Mouse (Mus musculus) stomach, embryonic 15.5 days (tissue): ENCODE results near the gene Rnf220. TPM values are rescaled to one million over a fixed set of nuclear protein-coding genes. Genes with fewer than 3 reads are reported as not detected.

Experiments used
- ATAC-seq: fragments of 200-750 bp; cut with Nextera tagmentation; 2 replicates; pipeline ENCODE4 v1.8.0; 2017; ENCODE audit warnings: low read depth, moderate number of reproducible peaks, moderate TSS enrichment; ENCODE audit not compliant: insufficient read depth, low FRiP score
- H3K27ac ChIP-seq: fragments of 300-500 bp; sonication (generic); 2 replicates; pipeline ENCODE4 v1.5.1; 2015; ENCODE audit warnings: mild to moderate bottlenecking, inconsistent platforms
- H3K27me3 ChIP-seq: fragments of 300-500 bp; sonication (generic); replicated peaks from 2 replicates; pipeline ENCODE4 v1.6.1; 2015; ENCODE audit warnings: inconsistent platforms
- H3K36me3 ChIP-seq: fragments of 300-500 bp; sonication (generic); 2 replicates; pipeline ENCODE4 v1.6.1; 2015; ENCODE audit warnings: inconsistent platforms
- H3K4me1 ChIP-seq: fragments of 300-500 bp; sonication (generic); 2 replicates; pipeline ENCODE4 v1.6.1; 2015; ENCODE audit warnings: inconsistent platforms
- H3K4me2 ChIP-seq: fragments of 300-500 bp; sonication (generic); 2 replicates; pipeline ENCODE4 v1.6.1; 2015; ENCODE audit warnings: mild to moderate bottlenecking, inconsistent platforms
- H3K4me3 ChIP-seq: fragments of 300-500 bp; sonication (generic); replicated peaks from 2 replicates; pipeline ENCODE4 v1.5.1; 2015; ENCODE audit warnings: inconsistent platforms
- H3K9ac ChIP-seq: fragments of 300-500 bp; sonication (generic); 2 replicates; pipeline ENCODE4 v1.6.1; 2015; ENCODE audit warnings: inconsistent platforms
- H3K9me3 ChIP-seq: fragments of 300-500 bp; sonication (generic); 2 replicates; pipeline ENCODE4 v1.6.1; 2016; ENCODE audit warnings: inconsistent platforms
- WGBS: fragments of 180-500 bp; shearing (Covaris S2); methylation state at CpG from one replicate; pipeline ENCODE4 v1.1.7; 2015; 5-methylcytosine and 5-hydroxymethylcytosine counted together
- polyA plus RNA-seq: library from polyadenylated mRNA; unstranded; fragments of >200 nt; fragmentation: Nextera tagmentation; extraction: Ambion mirVana; gene quantifications from 2 replicates; pipeline ENCODE4 v1.2.1, GENCODE M21; 2015

The Rnf220 gene
- polyA plus RNA-seq, 1 experiment from 2014 or later: 66.2 TPM

- H3K27me3 ChIP-seq: no peaks in the 10 kb centered on the region
- no peak overlapping the region for H3K9ac ChIP-seq
- no peak overlapping the region for H3K27ac ChIP-seq
- H3K4me1 ChIP-seq: peaks cover 4% of the 10 kb centered on the region; the same call in 1 of the 2 replicates
- WGBS: 30% methylated on average over 22 of the region's 22 CpGs
- ATAC-seq: no peak
- no peak overlapping the region for H3K4me3 ChIP-seq
- H3K9me3 ChIP-seq: no peaks in the 10 kb centered on the region
- H3K4me2 ChIP-seq: peak overlapping the region; percentile 31
- H3K36me3 ChIP-seq: no peaks in the 10 kb centered on the region
These were observed 105.7 kb downstream of the Rnf220 start for GRCm38 (mm10) chr4:117390850-117391795.

GRCm38 (mm10) chr4:117389264-117390054 is 107.4 kb downstream of the Rnf220 start:
- Histone ChIP-seq H3K27ac (no peak overlapping the region), H3K4me3 (no peak overlapping the region), H3K27me3 (no peaks in the 10 kb centered on the region), H3K4me2 (no peak overlapping the region), H3K4me1 (peaks cover 4% of the 10 kb centered on the region; the same call in 1 of the 2 replicates), H3K9me3 (no peaks in the 10 kb centered on the region), H3K36me3 (no peaks in the 10 kb centered on the region), H3K9ac (no peak overlapping the region)
- no peak; the same call in 1 of the 2 replicates for ATAC-seq
- WGBS: 82% methylated on average over 14 of the region's 14 CpGs

GRCm38 (mm10) chr4:117385247-117385646 is 111.6 kb downstream of the Rnf220 start:
- no peak for ATAC-seq
- H3K36me3 ChIP-seq: no peaks in the 10 kb centered on the region
- H3K27me3 ChIP-seq: no peaks in the 10 kb centered on the region
- H3K27ac ChIP-seq: no peak overlapping the region
- no peak overlapping the region for H3K9ac ChIP-seq
- WGBS: 82% methylated on average over 1 of the region's 1 CpGs
- no peaks in the 10 kb centered on the region for H3K4me1 ChIP-seq
- H3K4me3 ChIP-seq: no peak overlapping the region
- no peak overlapping the region for H3K4me2 ChIP-seq
- H3K9me3 ChIP-seq: no peaks in the 10 kb centered on the region

- H3K36me3 ChIP-seq: no peaks in the 10 kb centered on the region
- no peak overlapping the region for H3K27ac ChIP-seq
- ATAC-seq: no peak
- WGBS: 72% methylated on average over 8 of the region's 8 CpGs
- no peak overlapping the region for H3K9ac ChIP-seq
- H3K27me3 ChIP-seq: no peaks in the 10 kb centered on the region
- H3K4me3 ChIP-seq: no peak overlapping the region
- no peak overlapping the region for H3K4me2 ChIP-seq
- no peaks in the 10 kb centered on the region for H3K4me1 ChIP-seq
- H3K9me3 ChIP-seq: no peaks in the 10 kb centered on the region
These were observed 115.0 kb downstream of the Rnf220 start for GRCm38 (mm10) chr4:117381846-117382245.

- H3K9me3 ChIP-seq: no peaks in the 10 kb centered on the region
- whole genome bisulfite sequencing: 91% methylated on average over 5 of the region's 5 CpGs
- ATAC-seq: no peak
- H3K27me3 ChIP-seq: no peaks in the 10 kb centered on the region
- no peak overlapping the region for H3K4me2 ChIP-seq
- H3K36me3 ChIP-seq: no peaks in the 10 kb centered on the region
- no peak overlapping the region for H3K9ac ChIP-seq
- H3K4me1 ChIP-seq: no peaks in the 10 kb centered on the region
- H3K4me3 ChIP-seq: no peak overlapping the region
- H3K27ac ChIP-seq: no peak overlapping the region
These were observed 116.3 kb downstream of the Rnf220 start for GRCm38 (mm10) chr4:117380558-117380935.

GRCm38 (mm10) chr4:117379803-117380557 is 116.9 kb downstream of the Rnf220 start:
- no peak overlapping the region for H3K27ac ChIP-seq
- no peak overlapping the region for H3K9ac ChIP-seq
- H3K4me2 ChIP-seq: no peak overlapping the region
- 63% methylated on average over 14 of the region's 14 CpGs for WGBS
- no peaks in the 10 kb centered on the region for H3K36me3 ChIP-seq
- H3K27me3 ChIP-seq: no peaks in the 10 kb centered on the region
- ATAC-seq: no peak
- H3K9me3 ChIP-seq: no peaks in the 10 kb centered on the region
- H3K4me1 ChIP-seq: no peaks in the 10 kb centered on the region
- H3K4me3 ChIP-seq: no peak overlapping the region

- peak overlapping the region; percentile 43 for H3K4me2 ChIP-seq
- WGBS: 22% methylated on average over 10 of the region's 10 CpGs
These were observed 122.7 kb downstream of the Rnf220 start for GRCm38 (mm10) chr4:117374078-117374540.

GRCm38 (mm10) chr4:117373324-117374077 is 123.4 kb downstream of the Rnf220 start:
- Histone ChIP-seq H3K9me3 (no peaks in the 10 kb centered on the region), H3K36me3 (no peaks in the 10 kb centered on the region), H3K4me3 (no peak overlapping the region), H3K4me2 (peak overlapping the region; percentile 43), H3K27me3 (no peaks in the 10 kb centered on the region), H3K27ac (no peak overlapping the region), H3K4me1 (peaks cover 16% of the 10 kb centered on the region), H3K9ac (no peak overlapping the region)
- 18% methylated on average over 13 of the region's 16 CpGs for WGBS
- ATAC-seq: no peak

More at GRCm38 (mm10) chr4:117374078-117374540, 122.7 kb downstream of the Rnf220 start:
- Histone ChIP-seq H3K27ac (no peak overlapping the region), H3K4me1 (peaks cover 16% of the 10 kb centered on the region), H3K9ac (no peak overlapping the region), H3K36me3 (no peaks in the 10 kb centered on the region), H3K4me3 (no peak overlapping the region), H3K27me3 (no peaks in the 10 kb centered on the region), H3K9me3 (no peaks in the 10 kb centered on the region)
- no peak for ATAC-seq

GRCm38 (mm10) chr4:117371896-117372295 is 125.0 kb downstream of the Rnf220 start:
- Histone ChIP-seq H3K27ac (no peak overlapping the region), H3K9me3 (no peaks in the 10 kb centered on the region), H3K9ac (no peak overlapping the region), H3K4me2 (no peak overlapping the region), H3K27me3 (no peaks in the 10 kb centered on the region), H3K4me1 (peaks cover 16% of the 10 kb centered on the region), H3K36me3 (no peaks in the 10 kb centered on the region), H3K4me3 (no peak overlapping the region)
- WGBS: 43% methylated on average over 2 of the region's 2 CpGs
- no peak for ATAC-seq

GRCm38 (mm10) chr4:117370354-117370753 is 126.5 kb downstream of the Rnf220 start:
- 40% methylated on average over 5 of the region's 5 CpGs for WGBS
- Histone ChIP-seq H3K9me3 (no peaks in the 10 kb centered on the region), H3K4me1 (peaks cover 16% of the 10 kb centered on the region), H3K4me2 (no peak overlapping the region), H3K4me3 (no peak overlapping the region), H3K9ac (no peak overlapping the region), H3K27ac (no peak overlapping the region), H3K36me3 (no peaks in the 10 kb centered on the region), H3K27me3 (no peaks in the 10 kb centered on the region)
- ATAC-seq: no peak

GRCm38 (mm10) chr4:117369571-117369970 is 127.3 kb downstream of the Rnf220 start:
- Histone ChIP-seq H3K9ac (no peak overlapping the region), H3K4me2 (no peak overlapping the region), H3K4me3 (no peak overlapping the region), H3K27ac (no peak overlapping the region), H3K36me3 (no peaks in the 10 kb centered on the region), H3K9me3 (no peaks in the 10 kb centered on the region), H3K27me3 (no peaks in the 10 kb centered on the region), H3K4me1 (peaks cover 16% of the 10 kb centered on the region)
- ATAC-seq: no peak
- WGBS: 58% methylated on average over 3 of the region's 3 CpGs
